Mouse (Mus musculus) spleen, postnatal 14 days (tissue): ENCODE measurements at regions not wholly inside any gene's neighbourhood (a gene's known extent, or its start where the extent isn't known, plus 50 kb on each side); places are given as distances from the start of the nearest gene placed in this dataset.

ENCODE experiments used
- DNase-seq, 2 experiments: peaks; one replicate each; pipeline ENCODE4 v3.0.0; 2021 to 2022; ENCODE audit warnings: low spot score in 2 of 2

- DNase-seq: no peak
These were observed 123.9 kb downstream of the Tmem161b start for GRCm38 (mm10) chr13:84345791-84346511.

- DNase-seq: no peak
These were observed 124.5 kb downstream of the Tmem161b start for GRCm38 (mm10) chr13:84346569-84346968.

- DNase-seq: no peak
These were observed 125.3 kb downstream of the Tmem161b start for GRCm38 (mm10) chr13:84347181-84347913.

- DNase-seq: peak; percentile 31 to 47
These were observed 126.0 kb downstream of the Tmem161b start for GRCm38 (mm10) chr13:84347914-84348700.

- DNase-seq: no peak
These were observed 126.5 kb downstream of the Tmem161b start for GRCm38 (mm10) chr13:84348701-84348975.

GRCm38 (mm10) chr13:84349001-84349720 is 127.1 kb downstream of the Tmem161b start:
- DNase-seq: no peak

GRCm38 (mm10) chr13:84349721-84350040 is 127.6 kb downstream of the Tmem161b start:
- DNase-seq: no peak

- no peak for DNase-seq
These were observed 128.7 kb downstream of the Tmem161b start for GRCm38 (mm10) chr13:84350791-84351190.

- no peak for DNase-seq
These were observed 134.4 kb downstream of the Tmem161b start for GRCm38 (mm10) chr13:84356455-84356854.

- DNase-seq: no peak
These were observed 138.4 kb downstream of the Tmem161b start for GRCm38 (mm10) chr13:84360536-84360935.

- DNase-seq: no peak
These were observed 142.0 kb downstream of the Tmem161b start for GRCm38 (mm10) chr13:84364069-84364468.

GRCm38 (mm10) chr13:84365503-84365902 is 143.4 kb downstream of the Tmem161b start:
- DNase-seq: no peak

GRCm38 (mm10) chr13:84366017-84366416 is 143.9 kb downstream of the Tmem161b start:
- DNase-seq: no peak

- DNase-seq: no peak
These were observed 144.7 kb downstream of the Tmem161b start for GRCm38 (mm10) chr13:84366839-84367238.

- DNase-seq: no peak
These were observed 146.1 kb downstream of the Tmem161b start for GRCm38 (mm10) chr13:84368225-84368624.

- no peak for DNase-seq
These were observed 152.7 kb downstream of the Tmem161b start for GRCm38 (mm10) chr13:84374711-84375257.

- DNase-seq: no peak
These were observed 153.8 kb downstream of the Tmem161b start for GRCm38 (mm10) chr13:84375941-84376340.

GRCm38 (mm10) chr13:84378553-84379332 is 156.6 kb downstream of the Tmem161b start:
- DNase-seq: no peak

- DNase-seq: no peak
These were observed 169.5 kb downstream of the Tmem161b start for GRCm38 (mm10) chr13:84391554-84391953.

GRCm38 (mm10) chr13:84398476-84399344 is 176.6 kb downstream of the Tmem161b start:
- no peak for DNase-seq
